Mouse (Mus musculus) frontal cortex, postnatal 36 days (tissue): ENCODE data around the gene Lipo4.
"Not testable (repeated sequence)": the region's sequence is repeated elsewhere in the genome, so short reads cannot be mapped to it uniquely, and the experiment has no call there.

Experiments
- DNase-seq, 2 experiments: peaks; one replicate each; pipeline ENCODE4 v3.0.0; 2022; ENCODE audit warnings: low spot score in 2 of 2

Lipo4 gene

DNA sequence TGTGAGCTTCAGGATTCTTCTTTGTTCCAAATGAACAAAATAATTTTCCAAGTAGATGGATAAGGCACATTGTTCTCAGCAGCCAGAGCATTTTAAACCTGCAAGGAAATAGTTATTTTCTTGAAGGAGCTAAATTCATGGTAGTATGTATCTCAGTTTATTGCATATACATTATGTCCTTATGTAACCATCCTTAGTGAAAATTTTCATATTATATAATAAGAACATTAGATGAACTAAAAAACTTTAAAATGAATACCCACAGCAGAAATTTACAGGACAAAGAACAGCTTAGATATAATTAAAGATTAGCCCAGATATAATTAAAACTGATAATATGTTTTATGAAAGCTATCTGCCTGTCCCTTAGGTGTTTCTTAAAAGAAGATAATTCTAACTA lies at the start of gene Lipo4:
Lipo4 (minus strand) TSS at position 101 of the 400 bp plus-strand sequence.
- DNase-seq: no peak

DNA sequence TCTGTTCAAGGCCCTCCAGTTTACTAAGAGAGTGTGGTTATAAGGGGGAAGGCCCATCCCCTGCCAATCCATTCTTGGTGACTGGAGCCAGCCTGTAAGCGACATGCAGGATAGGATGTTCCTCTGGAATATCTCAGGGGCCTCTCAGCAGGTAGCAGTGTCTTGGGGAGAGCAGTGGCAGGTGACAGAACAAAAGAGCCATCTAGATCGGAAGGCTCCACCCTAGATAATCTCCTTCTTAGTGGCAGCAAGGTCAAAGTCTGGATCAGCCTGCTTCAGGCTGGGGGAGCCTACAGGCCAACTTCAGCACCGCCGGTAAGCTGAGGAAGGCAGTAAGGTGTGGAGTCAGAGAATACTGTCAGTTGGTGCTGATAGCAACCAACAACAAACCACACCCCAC lies 61.2 kb downstream of the Lipo4 start:
- DNase-seq: not testable (repeated sequence)

DNA sequence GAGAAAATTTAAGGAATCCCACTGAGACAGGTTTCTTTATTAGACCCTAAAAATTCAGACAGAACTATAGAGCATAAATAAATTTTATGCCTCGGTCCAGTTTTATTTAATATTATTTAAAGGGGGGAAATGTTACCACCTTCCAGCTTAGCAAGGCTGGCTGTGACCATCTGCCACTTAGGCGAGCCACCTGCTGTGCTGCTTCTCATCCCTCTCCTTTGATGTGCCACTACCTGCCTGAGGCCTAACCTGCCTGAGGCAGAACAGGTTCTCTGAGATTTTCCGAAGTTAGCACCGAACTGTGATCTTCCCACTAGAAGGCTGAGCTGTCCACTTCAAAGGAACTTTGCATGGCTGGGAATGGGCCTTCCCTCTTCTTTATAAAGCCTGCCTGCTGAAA lies 63.9 kb downstream of the Lipo4 start:
- DNase-seq: no peak
